Mouse (Mus musculus) forebrain, postnatal 0 days (tissue): ENCODE data around the gene Nsl1. TPM values are rescaled to one million over a fixed set of nuclear protein-coding genes. Genes with fewer than 3 reads are reported as not detected.
A peak's percentile ranks its signal among the peaks of the same experiment; 100 is the strongest.

Experiments
- ATAC-seq: fragments of 200-750 bp; cut with Nextera tagmentation; 2 replicates; pipeline ENCODE4 v1.8.0; 2017; ENCODE audit warnings: mild to moderate bottlenecking, moderate library complexity
- DNase-seq: peaks from one replicate; pipeline ENCODE4 v3.0.0-alpha.2; 2015
- H3K27ac ChIP-seq: fragments of 300-500 bp; sonication (generic); 2 replicates; pipeline ENCODE4 v1.5.1; 2014; ENCODE audit warnings: low read depth, mild to moderate bottlenecking, antibody characterized with exemption, low read length, moderate library complexity, mixed read lengths
- H3K27me3 ChIP-seq: fragments of 300-500 bp; sonication (generic); 2 replicates; pipeline ENCODE4 v1.6.1; 2014; ENCODE audit warnings: mild to moderate bottlenecking, low read length, mixed read lengths; ENCODE audit not compliant: insufficient read depth
- H3K36me3 ChIP-seq: fragments of 300-500 bp; sonication (generic); 2 replicates; pipeline ENCODE4 v1.6.1; 2014; ENCODE audit warnings: mild to moderate bottlenecking, moderate library complexity; ENCODE audit not compliant: insufficient read depth
- H3K4me1 ChIP-seq: fragments of 300-500 bp; sonication (generic); 2 replicates; pipeline ENCODE4 v1.6.1; 2014; ENCODE audit warnings: antibody characterized with exemption; ENCODE audit not compliant: insufficient read depth
- H3K4me2 ChIP-seq: fragments of 300-500 bp; sonication (generic); 2 replicates; pipeline ENCODE4 v1.6.1; 2014; ENCODE audit warnings: low read depth, mild to moderate bottlenecking, moderate library complexity
- H3K4me3 ChIP-seq: fragments of 300-500 bp; sonication (generic); 2 replicates; pipeline ENCODE4 v1.5.1; 2014; ENCODE audit warnings: low read depth, low read length, mixed read lengths
- H3K9ac ChIP-seq: fragments of 300-500 bp; sonication (generic); 2 replicates; pipeline ENCODE4 v1.6.1; 2014; ENCODE audit warnings: mild to moderate bottlenecking
- H3K9me3 ChIP-seq: fragments of 300-500 bp; sonication (generic); 2 replicates; pipeline ENCODE4 v1.6.1; 2016; ENCODE audit warnings: low read length
- CTCF ChIP-seq: sonication (generic); IDR thresholded peaks from 2 replicates; pipeline ENCODE4 v1.5.1; 2016; ENCODE audit warnings: antibody characterized with exemption, control low read depth, low read depth
- WGBS: fragments of 180-500 bp; shearing (Covaris S2); extraction: QIAGEN DNeasy Blood & Tissue Kit; methylation state at CpG from one replicate; pipeline ENCODE4 v1.1.7; 2014; 5-methylcytosine and 5-hydroxymethylcytosine counted together
- polyA plus RNA-seq: library from polyadenylated mRNA; unstranded; fragments of >200 nt; fragmentation: Nextera tagmentation; extraction: Ambion mirVana; gene quantifications from 2 replicates; pipeline ENCODE4 v1.2.1, GENCODE M21; 2015
- total RNA-seq: library from RNA; depleted of rRNA; stranded (reverse); fragments of >200 nt; gene quantifications from 2 replicates; pipeline ENCODE4 v1.2.3, GENCODE M21; 2014

Gene Nsl1
- total and polyA plus RNA-seq, 2 experiments from 2014 or later: 2.5 to 4.7 TPM

DNA sequence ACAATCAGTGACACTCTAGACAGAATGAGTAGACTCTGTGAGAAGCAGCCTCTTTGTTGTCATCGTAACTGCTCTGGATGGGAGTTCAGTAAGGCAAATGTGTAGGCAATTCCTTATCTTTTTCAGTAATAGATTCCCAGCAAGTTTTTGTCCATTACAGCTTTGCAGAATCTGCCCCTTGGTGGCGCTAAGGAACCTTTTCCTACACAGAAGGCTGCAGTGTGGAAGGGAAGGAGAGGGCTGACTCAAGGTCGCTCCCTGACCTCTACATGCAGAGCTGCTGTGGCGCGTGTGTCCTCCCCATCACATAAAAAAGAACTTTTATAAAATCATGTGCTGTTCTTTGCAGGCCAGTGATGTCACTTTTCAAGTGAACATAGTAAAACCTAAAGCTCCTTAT is 5.6 kb downstream of the Nsl1 start:
- 80% methylated on average over 5 of the region's 5 CpGs for WGBS
- Histone ChIP-seq H3K9me3 (no peaks in the 10 kb centered on the region), H3K4me2 (no peak overlapping the region), H3K27ac (no peak overlapping the region), H3K36me3 (0 out of 2 replicates have a peak, but pooled peaks cover 4% of the 10 kb centered on the region), H3K4me3 (no peak overlapping the region), H3K9ac (no peak overlapping the region), H3K4me1 (no peaks in the 10 kb centered on the region; the same call in 1 of the 2 replicates), H3K27me3 (no peaks in the 10 kb centered on the region)
- ATAC-seq: no peak
- DNase-seq: no peak
- peak; percentile 44 for TF ChIP-seq CTCF

DNA sequence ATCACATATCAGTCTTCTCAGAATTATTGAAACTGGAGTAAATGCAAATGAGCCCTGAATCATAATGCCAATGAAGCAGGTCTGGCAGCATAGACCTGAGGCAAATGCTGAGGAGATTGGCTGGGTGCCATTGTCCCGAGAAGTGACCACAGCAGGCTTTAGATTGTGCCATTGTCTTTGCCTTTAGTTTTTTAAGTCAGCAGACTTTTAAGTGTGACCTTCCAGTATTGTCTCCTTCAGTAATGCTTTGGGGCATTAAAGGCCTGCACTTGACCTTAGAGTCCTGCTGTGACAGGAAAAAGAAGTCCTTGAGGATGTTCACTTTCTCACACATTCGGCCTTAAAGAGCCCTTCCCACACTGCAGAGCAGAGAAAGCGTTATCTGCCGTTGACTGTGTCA is 7.4 kb downstream of the Nsl1 start:
- H3K27me3 ChIP-seq: no peaks in the 10 kb centered on the region
- no peak overlapping the region for H3K4me3 ChIP-seq
- WGBS: 87% methylated on average over 4 of the region's 4 CpGs
- ATAC-seq (no peak), DNase-seq (no peak)
- 0 out of 2 replicates have a peak, but pooled peaks cover 4% of the 10 kb centered on the region for H3K36me3 ChIP-seq
- H3K9me3 ChIP-seq: no peaks in the 10 kb centered on the region
- H3K4me2 ChIP-seq: no peak overlapping the region
- TF ChIP-seq CTCF: no peak
- no peak overlapping the region for H3K27ac ChIP-seq
- no peaks in the 10 kb centered on the region for H3K4me1 ChIP-seq
- H3K9ac ChIP-seq: no peak overlapping the region

DNA sequence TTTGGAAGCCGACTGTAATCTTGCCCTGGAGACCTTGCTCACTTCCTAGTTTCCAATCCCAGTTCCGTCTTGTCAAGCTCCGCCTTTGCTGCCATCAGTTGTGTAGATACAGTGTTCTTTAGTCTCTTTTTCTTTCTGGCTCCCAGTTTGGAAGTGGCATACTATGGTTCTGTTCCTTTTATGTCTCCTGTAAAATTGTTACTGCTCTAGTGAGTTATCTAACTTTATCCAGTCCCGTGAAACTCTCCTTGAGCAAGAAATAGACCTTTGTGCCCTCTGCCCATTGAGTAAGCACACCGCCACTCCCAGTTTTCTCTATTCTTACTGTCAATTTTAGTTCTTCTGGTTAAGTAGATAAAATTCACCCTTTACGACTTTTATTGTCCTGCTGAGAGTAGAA is 8.8 kb downstream of the Nsl1 start:
- H3K4me3 ChIP-seq: no peak overlapping the region
- 0 out of 2 replicates have a peak, but pooled peaks cover 4% of the 10 kb centered on the region for H3K36me3 ChIP-seq
- no peak overlapping the region for H3K4me2 ChIP-seq
- no peaks in the 10 kb centered on the region for H3K9me3 ChIP-seq
- no peak overlapping the region for H3K9ac ChIP-seq
- DNase-seq (no peak), ATAC-seq (no peak)
- no peak overlapping the region for H3K27ac ChIP-seq
- WGBS: 91% methylated on average over 6 of the region's 6 CpGs
- no peak for TF ChIP-seq CTCF
- no peaks in the 10 kb centered on the region for H3K27me3 ChIP-seq
- no peaks in the 10 kb centered on the region for H3K4me1 ChIP-seq

- Histone ChIP-seq H3K4me2 (no peak overlapping the region), H3K4me1 (no peaks in the 10 kb centered on the region), H3K27me3 (no peaks in the 10 kb centered on the region), H3K27ac (no peak overlapping the region), H3K9me3 (no peaks in the 10 kb centered on the region), H3K9ac (no peak overlapping the region), H3K36me3 (0 out of 2 replicates have a peak, but pooled peaks cover 4% of the 10 kb centered on the region), H3K4me3 (no peak overlapping the region)
- DNase-seq (no peak), ATAC-seq (no peak)
- no peak for TF ChIP-seq CTCF
- WGBS: 92% methylated on average over 16 of the region's 16 CpGs
Observed at GRCm38 (mm10) chr1:191072329-191072913, 9.6 kb downstream of the Nsl1 start.

DNA sequence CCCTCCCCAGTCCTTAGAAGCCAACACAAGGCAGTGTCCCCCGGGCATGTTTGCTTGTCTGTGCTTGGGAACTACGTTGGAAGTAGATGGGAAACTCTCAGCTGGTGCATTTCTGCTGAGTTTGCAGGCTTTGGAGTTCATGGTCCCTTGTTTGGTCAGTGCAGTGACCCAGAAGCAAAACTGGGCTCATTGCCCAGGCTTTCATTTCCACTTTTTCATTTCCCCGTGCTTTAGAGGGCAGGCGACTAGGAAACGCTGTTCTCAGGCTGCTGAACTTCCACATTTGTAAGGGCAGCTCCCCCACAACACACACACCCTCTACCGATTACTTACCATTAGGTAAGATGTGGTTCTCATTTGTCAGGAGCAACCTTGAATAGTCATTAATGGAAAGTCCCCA is 10.2 kb downstream of the Nsl1 start:
- DNase-seq: no peak

GRCm38 (mm10) chr1:191073486-191073885 is 10.7 kb downstream of the Nsl1 start:
- Histone ChIP-seq H3K4me1 (no peaks in the 10 kb centered on the region), H3K4me2 (no peak overlapping the region), H3K27me3 (no peaks in the 10 kb centered on the region), H3K9ac (no peak overlapping the region), H3K4me3 (no peak overlapping the region), H3K27ac (no peak overlapping the region), H3K9me3 (no peaks in the 10 kb centered on the region), H3K36me3 (0 out of 2 replicates have a peak, but pooled peaks cover 4% of the 10 kb centered on the region)
- WGBS: 93% methylated on average over 4 of the region's 4 CpGs
- DNase-seq (no peak), ATAC-seq (no peak)
- no peak for TF ChIP-seq CTCF

More for the DNA sequence above, 10.2 kb downstream of the Nsl1 start:
- Histone ChIP-seq H3K27me3 (no peaks in the 10 kb centered on the region), H3K27ac (no peak overlapping the region), H3K4me2 (no peak overlapping the region), H3K9me3 (no peaks in the 10 kb centered on the region), H3K4me3 (no peak overlapping the region), H3K9ac (no peak overlapping the region), H3K36me3 (0 out of 2 replicates have a peak, but pooled peaks cover 4% of the 10 kb centered on the region), H3K4me1 (no peaks in the 10 kb centered on the region)
- 55% methylated on average over 6 of the region's 6 CpGs for WGBS
- ATAC-seq: no peak
- TF ChIP-seq CTCF: no peak

- H3K27ac ChIP-seq: no peak overlapping the region
- no peaks in the 10 kb centered on the region for H3K4me1 ChIP-seq
- H3K9me3 ChIP-seq: no peaks in the 10 kb centered on the region
- no peaks in the 10 kb centered on the region for H3K27me3 ChIP-seq
- H3K9ac ChIP-seq: no peak overlapping the region
- H3K4me3 ChIP-seq: no peak overlapping the region
- H3K36me3 ChIP-seq: 0 out of 2 replicates have a peak, but pooled peaks cover 2% of the 10 kb centered on the region
- DNase-seq: peak; percentile 79
- peak; percentile 48; the same call in 1 of the 2 replicates for ATAC-seq
- WGBS: 63% methylated on average over 10 of the region's 10 CpGs
- TF ChIP-seq CTCF: peak; percentile 81
- no peak overlapping the region for H3K4me2 ChIP-seq
Observed at GRCm38 (mm10) chr1:191075199-191075883, 12.5 kb downstream of the Nsl1 start.
